Mouse (Mus musculus) testis, adult 2 months (tissue): ENCODE data around the gene Dram1. TPM values are rescaled to one million over a fixed set of nuclear protein-coding genes. Genes with fewer than 3 reads are reported as not detected.

ENCODE experiments used
- H3K27ac ChIP-seq: fragments of 200-500 bp; 2 replicates; pipeline ENCODE4 v1.5.1; 2012; ENCODE audit warnings: low read depth, low read length; ENCODE audit not compliant: control insufficient read depth, insufficient read depth
- H3K27me3 ChIP-seq: fragments of 200-500 bp; 2 replicates; pipeline ENCODE4 v1.6.1; 2012; ENCODE audit warnings: mild to moderate bottlenecking, low read length, moderate library complexity; ENCODE audit not compliant: control insufficient read depth, insufficient read depth
- H3K36me3 ChIP-seq: fragments of 200-500 bp; 2 replicates; pipeline ENCODE4 v1.6.1; 2012; ENCODE audit warnings: mild to moderate bottlenecking, low read length; ENCODE audit not compliant: control insufficient read depth, insufficient read depth
- H3K4me1 ChIP-seq: fragments of 200-500 bp; 2 replicates; pipeline ENCODE4 v1.6.1; 2012; ENCODE audit warnings: low read length; ENCODE audit not compliant: control insufficient read depth, insufficient read depth
- H3K4me3 ChIP-seq: fragments of 200-500 bp; 2 replicates; pipeline ENCODE4 v1.5.1; 2012; ENCODE audit warnings: low read depth, mild to moderate bottlenecking, low read length, moderate library complexity, mixed read lengths; ENCODE audit not compliant: control insufficient read depth
- CTCF ChIP-seq: fragments of 200-500 bp; IDR thresholded peaks from 2 replicates; pipeline ENCODE4 v1.5.1; 2012; ENCODE audit warnings: low read depth, mild to moderate bottlenecking, inconsistent platforms, low read length, moderate library complexity; ENCODE audit not compliant: control insufficient read depth, insufficient read depth, insufficient replicate concordance
- POLR2A ChIP-seq: fragments of 200-500 bp; IDR thresholded peaks from 2 replicates; pipeline ENCODE4 v1.6.1; 2012; ENCODE audit warnings: low read depth, mild to moderate bottlenecking, inconsistent platforms, low read length, moderate library complexity; ENCODE audit not compliant: control insufficient read depth
- polyA plus RNA-seq: library from polyadenylated mRNA; depleted of rRNA; stranded (reverse); fragments of >200 nt; gene quantifications from 2 replicates; pipeline ENCODE4 v1.2.3, GENCODE M21; 2012; rRNA removed

Gene Dram1
- polyA plus RNA-seq, 1 experiment: 34.2 TPM

DNA sequence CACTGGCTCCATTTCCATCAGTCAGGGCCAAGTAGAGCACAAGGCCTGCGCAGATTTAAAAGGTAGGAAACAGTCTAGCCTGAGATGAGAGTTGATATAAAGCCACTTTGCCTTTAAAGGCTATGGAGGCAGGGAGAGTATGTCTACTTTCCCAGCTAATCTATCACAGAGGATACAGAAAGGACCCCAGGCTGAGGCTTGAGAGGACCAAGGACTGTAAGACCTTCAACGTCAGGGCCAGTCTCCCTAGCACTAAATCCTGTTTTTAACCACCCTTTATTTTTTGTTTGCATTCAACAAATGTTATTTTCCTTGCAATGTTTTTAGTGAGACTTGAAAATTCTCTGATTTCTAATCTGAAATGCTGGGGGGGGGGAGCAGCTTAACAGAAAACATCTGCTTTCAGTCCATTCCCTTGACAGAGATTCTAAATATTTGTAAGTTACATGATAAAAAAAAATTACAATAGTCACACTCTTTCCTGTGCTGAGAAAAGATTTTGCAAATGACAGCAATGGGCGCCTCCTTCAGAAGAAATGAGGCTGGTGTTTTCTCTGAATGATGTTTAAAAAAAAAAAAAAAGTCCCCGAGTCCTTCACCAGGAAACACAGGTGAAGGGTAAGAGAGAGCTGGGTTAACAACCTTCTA is 94.4 kb downstream of the Dram1 start:
- H3K36me3 ChIP-seq: no peaks in the 10 kb centered on the region
- no peak for TF ChIP-seq POLR2A
- TF ChIP-seq CTCF: no peak
- H3K27me3 ChIP-seq: no peaks in the 10 kb centered on the region
- H3K4me1 ChIP-seq: no peaks in the 10 kb centered on the region
- H3K27ac ChIP-seq: no peak overlapping the region
- no peak overlapping the region for H3K4me3 ChIP-seq

DNA sequence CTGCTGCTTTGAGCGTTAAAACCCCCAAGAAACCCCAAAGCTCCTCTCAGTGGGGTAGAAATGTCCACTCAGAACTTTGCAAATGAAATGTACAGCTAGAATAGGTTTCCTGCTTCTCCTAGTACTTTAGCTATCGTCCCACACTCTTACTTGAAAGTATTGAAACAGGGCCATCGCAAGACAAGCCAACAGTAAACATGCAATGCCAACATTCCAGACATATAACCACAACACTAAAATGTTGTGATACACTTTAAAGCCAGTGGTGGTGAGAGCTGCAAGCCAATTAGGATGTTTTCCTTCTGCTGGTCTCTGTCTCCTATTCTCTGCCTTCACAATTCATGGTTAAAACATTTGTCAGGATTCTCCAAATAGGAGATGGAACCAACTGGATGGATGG is 97.2 kb downstream of the Dram1 start:
- H3K36me3 ChIP-seq: no peaks in the 10 kb centered on the region
- H3K27ac ChIP-seq: no peak overlapping the region
- H3K4me1 ChIP-seq: no peaks in the 10 kb centered on the region
- TF ChIP-seq CTCF (no peak), POLR2A (no peak)
- H3K27me3 ChIP-seq: no peaks in the 10 kb centered on the region
- H3K4me3 ChIP-seq: no peak overlapping the region

DNA sequence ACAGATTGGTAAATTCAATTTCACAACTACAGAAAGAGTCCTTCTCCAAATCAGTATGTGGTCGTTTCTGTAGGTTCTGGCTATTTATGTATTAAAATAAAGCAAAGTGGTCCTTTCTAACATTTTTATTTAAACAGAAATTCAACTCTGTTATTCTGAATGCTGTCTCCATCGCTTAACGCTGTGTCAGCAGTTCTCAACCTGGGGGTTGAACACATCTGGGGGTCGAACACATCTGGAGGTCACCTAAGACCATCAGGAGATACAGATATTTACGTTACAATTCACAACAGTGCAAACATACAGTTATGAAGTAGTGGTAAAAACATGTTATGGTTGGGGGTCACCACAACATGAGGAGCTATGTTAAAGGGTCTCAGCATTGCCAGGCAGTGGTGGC is 104.8 kb downstream of the Dram1 start:
- Histone ChIP-seq H3K36me3 (no peaks in the 10 kb centered on the region), H3K27ac (no peak overlapping the region), H3K4me1 (no peaks in the 10 kb centered on the region), H3K27me3 (no peaks in the 10 kb centered on the region), H3K4me3 (no peak overlapping the region)
- TF ChIP-seq CTCF (no peak), POLR2A (no peak)

Other genes with a start within 250 kb of the Dram1 start
- 4.7 TPM in 2 replicates for gene Parpbp, start 232.1 kb downstream of the Dram1 start, polyA plus RNA-seq
- 13.7 and 14.8 TPM in 2 replicates for gene Nup37, start 232.1 kb downstream of the Dram1 start, polyA plus RNA-seq
- gene Washc3, start 178.0 kb downstream of the Dram1 start, polyA plus RNA-seq: 31.1 and 33.7 TPM in 2 replicates
- 8.1 and 10.0 TPM in 2 replicates for gene Gnptab, start 52 bp upstream of the Dram1 start, polyA plus RNA-seq
- gene Sycp3, start 80.5 kb upstream of the Dram1 start, polyA plus RNA-seq: 12.5 and 17.1 TPM in 2 replicates
- gene Chpt1, start 125.0 kb upstream of the Dram1 start, polyA plus RNA-seq: 81.1 and 82.5 TPM in 2 replicates
- gene Mybpc1, start 226.1 kb upstream of the Dram1 start, polyA plus RNA-seq: 2.1 TPM in 2 replicates